Mouse (Mus musculus): ENCODE results near the gene Inpp5k. TPM values are rescaled to one million over a fixed set of nuclear protein-coding genes. Genes with fewer than 3 reads are reported as not detected.

The Inpp5k gene
- 19.7 and 21.0 TPM in 2 replicates for polyA plus RNA-seq (2014; fragmentation: Nextera tagmentation; extraction: Ambion mirVana)

GRCm38 (mm10) chr11:75630645-75631229 is at the start of gene Inpp5k:
Inpp5k (plus strand) TSS chr11:75630988.
- WGBS (ENCODE audit: insufficient replicate concordance): under 1% methylated on average over 53 of the region's 53 CpGs
- Histone ChIP-seq H3K4me2 (peak within 1 kb of the TSS; percentile 90), H3K9ac (ENCODE audit: low read depth, low read length) (peak within 1 kb of the TSS; percentile 78), H3K27me3 (ENCODE audit: control insufficient read depth, insufficient read depth, low read length) (no peaks in the 10 kb centered on the region), H3K4me3 (ENCODE audit: low read depth, low read length) (peak within 1 kb of the TSS; percentile 80), H3K36me3 (ENCODE audit: control insufficient read depth, insufficient read depth, low read length) (0 out of 2 replicates have a peak, but pooled peaks cover 4% of the 10 kb centered on the region), H3K9me3 (replicated peaks; ENCODE audit: control insufficient read depth, low read length) (no peaks in the 10 kb centered on the region), H3K4me1 (ENCODE audit: control insufficient read depth, insufficient read depth, low read length) (peaks cover 18% of the 10 kb centered on the region), H3K27ac (ENCODE audit: low read depth, low read length) (peak within 1 kb of the TSS; percentile 74; the same call in 1 of the 2 replicates)
- peak; percentile 99 for ATAC-seq (replicated peaks; ENCODE audit: insufficient number of reproducible peaks, low FRiP score, low TSS enrichment)

GRCm38 (mm10) chr11:75581495-75582149 is 49.2 kb upstream of the Inpp5k start:
- WGBS (ENCODE audit: insufficient replicate concordance): 92% methylated on average over 7 of the region's 7 CpGs
- H3K4me2 ChIP-seq: no peak overlapping the region
- no peak overlapping the region for H3K27ac ChIP-seq (ENCODE audit: low read depth, low read length)
- no peak overlapping the region for H3K4me3 ChIP-seq (ENCODE audit: low read depth, low read length)
- no peaks in the 10 kb centered on the region; the same call in 1 of the 2 replicates for H3K4me1 ChIP-seq (ENCODE audit: control insufficient read depth, insufficient read depth, low read length)
- H3K36me3 ChIP-seq (ENCODE audit: control insufficient read depth, insufficient read depth, low read length): no peaks in the 10 kb centered on the region
- H3K9me3 ChIP-seq (replicated peaks; ENCODE audit: control insufficient read depth, low read length): no peaks in the 10 kb centered on the region
- H3K27me3 ChIP-seq (ENCODE audit: control insufficient read depth, insufficient read depth, low read length): no peaks in the 10 kb centered on the region
- no peak overlapping the region for H3K9ac ChIP-seq (ENCODE audit: low read depth, low read length)
- ATAC-seq (replicated peaks; ENCODE audit: insufficient number of reproducible peaks, low FRiP score, low TSS enrichment): no peak

DNA sequence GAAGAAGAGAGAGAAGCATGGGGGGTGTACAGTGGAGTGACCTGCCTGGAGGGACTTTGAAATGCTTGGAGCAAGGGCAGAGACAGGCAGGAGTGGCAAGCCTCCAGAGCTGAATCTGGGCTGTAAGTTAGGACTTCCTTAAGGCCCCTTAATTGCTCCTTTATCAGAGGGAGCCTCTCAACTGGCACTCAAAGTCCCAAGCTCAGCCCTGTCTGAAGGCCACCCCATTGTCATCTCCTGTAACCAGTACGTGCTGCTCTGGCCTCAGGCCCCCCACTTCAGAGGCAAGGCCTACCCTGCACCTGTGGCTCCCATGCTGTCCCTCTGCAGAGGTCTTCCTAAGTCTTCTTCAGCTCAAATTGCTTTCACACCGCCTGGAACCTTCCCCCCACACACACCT is 47.3 kb upstream of the Inpp5k start:
- no peak overlapping the region for H3K27ac ChIP-seq (ENCODE audit: low read depth, low read length)
- no peaks in the 10 kb centered on the region for H3K27me3 ChIP-seq (ENCODE audit: control insufficient read depth, insufficient read depth, low read length)
- peaks cover under 1% of the 10 kb centered on the region for H3K4me1 ChIP-seq (ENCODE audit: control insufficient read depth, insufficient read depth, low read length)
- WGBS (ENCODE audit: insufficient replicate concordance): 54% methylated on average over 2 of the region's 2 CpGs
- H3K4me2 ChIP-seq: no peak overlapping the region
- H3K4me3 ChIP-seq (ENCODE audit: low read depth, low read length): no peak overlapping the region
- no peak for ATAC-seq (replicated peaks; ENCODE audit: insufficient number of reproducible peaks, low FRiP score, low TSS enrichment)
- H3K36me3 ChIP-seq (ENCODE audit: control insufficient read depth, insufficient read depth, low read length): no peaks in the 10 kb centered on the region
- no peaks in the 10 kb centered on the region for H3K9me3 ChIP-seq (replicated peaks; ENCODE audit: control insufficient read depth, low read length)
- no peak overlapping the region for H3K9ac ChIP-seq (ENCODE audit: low read depth, low read length)

DNA sequence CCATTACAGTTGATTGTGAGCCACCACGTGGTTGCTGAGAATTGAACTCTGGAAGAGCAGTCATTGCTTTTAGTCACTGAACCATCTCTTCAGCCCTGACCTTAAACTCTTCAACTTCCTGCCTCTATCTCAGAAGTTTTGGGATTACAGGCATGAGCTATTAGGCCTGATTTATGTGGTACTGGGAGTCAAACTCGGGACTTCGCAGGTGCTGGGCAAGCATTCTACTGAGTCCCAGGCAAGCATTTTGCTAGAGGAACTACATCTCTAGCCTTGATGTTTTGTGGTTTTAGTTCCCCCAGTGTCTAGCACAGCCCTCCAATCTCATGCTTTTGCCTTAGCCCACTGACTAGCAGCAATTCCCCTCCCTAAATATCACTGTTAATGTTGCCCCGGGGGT is 45.7 kb upstream of the Inpp5k start:
- H3K9ac ChIP-seq (ENCODE audit: low read depth, low read length): no peak overlapping the region
- peaks cover 12% of the 10 kb centered on the region for H3K4me1 ChIP-seq (ENCODE audit: control insufficient read depth, insufficient read depth, low read length)
- no peaks in the 10 kb centered on the region for H3K36me3 ChIP-seq (ENCODE audit: control insufficient read depth, insufficient read depth, low read length)
- no peaks in the 10 kb centered on the region for H3K27me3 ChIP-seq (ENCODE audit: control insufficient read depth, insufficient read depth, low read length)
- no peak overlapping the region for H3K27ac ChIP-seq (ENCODE audit: low read depth, low read length)
- H3K9me3 ChIP-seq (replicated peaks; ENCODE audit: control insufficient read depth, low read length): no peaks in the 10 kb centered on the region
- WGBS (ENCODE audit: insufficient replicate concordance): 78% methylated on average over 4 of the region's 4 CpGs
- H3K4me3 ChIP-seq (ENCODE audit: low read depth, low read length): no peak overlapping the region
- no peak overlapping the region for H3K4me2 ChIP-seq
- ATAC-seq (replicated peaks; ENCODE audit: insufficient number of reproducible peaks, low FRiP score, low TSS enrichment): no peak

GRCm38 (mm10) chr11:75585978-75586377 is 44.8 kb upstream of the Inpp5k start:
- ATAC-seq (replicated peaks; ENCODE audit: insufficient number of reproducible peaks, low FRiP score, low TSS enrichment): no peak
- no peak overlapping the region for H3K4me3 ChIP-seq (ENCODE audit: low read depth, low read length)

GRCm38 (mm10) chr11:75586963-75587362 is 43.8 kb upstream of the Inpp5k start:
- Histone ChIP-seq H3K4me1 (ENCODE audit: control insufficient read depth, insufficient read depth, low read length) (peaks cover 12% of the 10 kb centered on the region), H3K27ac (ENCODE audit: low read depth, low read length) (no peak overlapping the region), H3K4me2 (no peak overlapping the region), H3K36me3 (ENCODE audit: control insufficient read depth, insufficient read depth, low read length) (no peaks in the 10 kb centered on the region), H3K27me3 (ENCODE audit: control insufficient read depth, insufficient read depth, low read length) (no peaks in the 10 kb centered on the region), H3K9me3 (replicated peaks; ENCODE audit: control insufficient read depth, low read length) (no peaks in the 10 kb centered on the region), H3K9ac (ENCODE audit: low read depth, low read length) (no peak overlapping the region), H3K4me3 (ENCODE audit: low read depth, low read length) (no peak overlapping the region)
- WGBS (ENCODE audit: insufficient replicate concordance): 77% methylated on average over 5 of the region's 5 CpGs
- ATAC-seq (replicated peaks; ENCODE audit: insufficient number of reproducible peaks, low FRiP score, low TSS enrichment): no peak

More at GRCm38 (mm10) chr11:75585978-75586377, 44.8 kb upstream of the Inpp5k start:
- H3K4me2 ChIP-seq: no peak overlapping the region
- H3K27ac ChIP-seq (ENCODE audit: low read depth, low read length): no peak overlapping the region
- H3K36me3 ChIP-seq (ENCODE audit: control insufficient read depth, insufficient read depth, low read length): no peaks in the 10 kb centered on the region
- no peaks in the 10 kb centered on the region for H3K27me3 ChIP-seq (ENCODE audit: control insufficient read depth, insufficient read depth, low read length)
- no peaks in the 10 kb centered on the region for H3K9me3 ChIP-seq (replicated peaks; ENCODE audit: control insufficient read depth, low read length)
- H3K4me1 ChIP-seq (ENCODE audit: control insufficient read depth, insufficient read depth, low read length): peaks cover 12% of the 10 kb centered on the region
- H3K9ac ChIP-seq (ENCODE audit: low read depth, low read length): no peak overlapping the region
- 72% methylated on average over 5 of the region's 5 CpGs for WGBS (ENCODE audit: insufficient replicate concordance)

- H3K9me3 ChIP-seq (replicated peaks; ENCODE audit: control insufficient read depth, low read length): no peaks in the 10 kb centered on the region
- peak within 1 kb of the TSS; percentile 88 for H3K27ac ChIP-seq (ENCODE audit: low read depth, low read length)
- H3K36me3 ChIP-seq (ENCODE audit: control insufficient read depth, insufficient read depth, low read length): peaks cover under 1% of the 10 kb centered on the region; the same call in 1 of the 2 replicates
- H3K4me1 ChIP-seq (ENCODE audit: control insufficient read depth, insufficient read depth, low read length): peaks cover 12% of the 10 kb centered on the region
- peak within 1 kb of the TSS; percentile 98 for H3K4me2 ChIP-seq
- no peaks in the 10 kb centered on the region for H3K27me3 ChIP-seq (ENCODE audit: control insufficient read depth, insufficient read depth, low read length)
- H3K9ac ChIP-seq (ENCODE audit: low read depth, low read length): peak within 1 kb of the TSS; percentile 94
- ATAC-seq (replicated peaks; ENCODE audit: insufficient number of reproducible peaks, low FRiP score, low TSS enrichment): peak; percentile 86
- peak within 1 kb of the TSS; percentile 70 for H3K4me3 ChIP-seq (ENCODE audit: low read depth, low read length)
- WGBS (ENCODE audit: insufficient replicate concordance): 5% methylated on average over 47 of the region's 49 CpGs
These were observed 43.1 kb upstream of the Inpp5k start, which contains the start of gene Pitpna for GRCm38 (mm10) chr11:75587493-75588284. Pitpna (plus strand) TSS chr11:75588097.

DNA sequence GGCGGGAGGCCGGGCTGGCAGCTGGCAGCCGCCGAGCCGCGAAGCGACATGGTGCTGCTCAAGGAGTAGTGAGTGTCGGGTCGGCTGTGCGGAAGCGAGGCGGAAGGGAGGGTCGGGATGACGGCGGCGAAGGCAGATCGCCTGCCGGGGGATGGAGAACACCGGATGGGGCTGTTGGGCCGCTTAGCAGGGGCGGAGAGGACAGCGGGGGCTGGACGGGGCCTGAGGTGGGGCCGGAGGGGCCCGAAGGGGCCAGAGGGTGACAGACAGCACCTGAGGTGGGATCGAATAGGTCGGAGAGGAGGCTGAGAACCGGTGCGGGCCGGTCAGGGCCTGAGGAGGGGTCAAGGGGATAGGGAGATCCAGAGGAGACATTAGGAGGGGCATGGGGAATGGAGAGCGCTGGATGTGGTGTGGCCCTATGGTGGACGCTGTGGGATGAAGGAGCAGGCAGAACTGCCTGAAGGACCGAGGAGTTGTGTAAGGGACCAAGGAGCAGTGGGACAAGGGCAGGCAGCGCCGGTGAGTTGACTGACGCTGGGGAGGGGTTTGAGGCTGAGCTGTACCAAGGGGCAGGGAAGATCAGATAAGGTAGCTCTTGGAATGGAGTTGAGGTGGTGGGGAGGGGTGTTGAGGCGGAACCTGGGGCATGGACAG is 42.4 kb upstream of the Inpp5k start:
- peak overlapping the region; percentile 70 for H3K4me3 ChIP-seq (ENCODE audit: low read depth, low read length)
- no peaks in the 10 kb centered on the region for H3K27me3 ChIP-seq (ENCODE audit: control insufficient read depth, insufficient read depth, low read length)
- H3K9me3 ChIP-seq (replicated peaks; ENCODE audit: control insufficient read depth, low read length): no peaks in the 10 kb centered on the region
- WGBS (ENCODE audit: insufficient replicate concordance): under 1% methylated on average over 37 of the region's 37 CpGs
- H3K4me1 ChIP-seq (ENCODE audit: control insufficient read depth, insufficient read depth, low read length): peaks cover 12% of the 10 kb centered on the region
- peak overlapping the region; percentile 94 for H3K9ac ChIP-seq (ENCODE audit: low read depth, low read length)
- peak; percentile 66 for ATAC-seq (replicated peaks; ENCODE audit: insufficient number of reproducible peaks, low FRiP score, low TSS enrichment)
- H3K4me2 ChIP-seq: peak overlapping the region; percentile 98
- H3K36me3 ChIP-seq (ENCODE audit: control insufficient read depth, insufficient read depth, low read length): peaks cover 5% of the 10 kb centered on the region; the same call in 1 of the 2 replicates
- peak overlapping the region; percentile 88 for H3K27ac ChIP-seq (ENCODE audit: low read depth, low read length)
